Mouse (Mus musculus): ENCODE data around the gene Fbxw7.

The Fbxw7 gene

GRCm38 (mm10) chr3:84955011-84955775 lies 140.1 kb downstream of the Fbxw7 start:
- DNase-seq, result no peak

- DNase-seq, result no peak
These were observed 140.8 kb downstream of the Fbxw7 start for GRCm38 (mm10) chr3:84955857-84956256.

- DNase-seq, result no peak
These were observed 150.1 kb downstream of the Fbxw7 start for GRCm38 (mm10) chr3:84965156-84965555.

GRCm38 (mm10) chr3:84967364-84967763 lies 152.3 kb downstream of the Fbxw7 start:
- DNase-seq, result no peak

GRCm38 (mm10) chr3:84971561-84971960 lies 156.5 kb downstream of the Fbxw7 start:
- DNase-seq, result no peak

- DNase-seq, result no peak
These were observed 157.8 kb downstream of the Fbxw7 start for GRCm38 (mm10) chr3:84972881-84973280.

- DNase-seq, result no peak
These were observed 159.1 kb downstream of the Fbxw7 start for GRCm38 (mm10) chr3:84974193-84974592.

- no peak for DNase-seq
These were observed 163.6 kb downstream of the Fbxw7 start for GRCm38 (mm10) chr3:84978676-84979075.

GRCm38 (mm10) chr3:84980158-84980557 lies 165.1 kb downstream of the Fbxw7 start:
- DNase-seq, result no peak

GRCm38 (mm10) chr3:84982688-84983087 lies 167.6 kb downstream of the Fbxw7 start:
- DNase-seq, result no peak

- no peak for DNase-seq
These were observed 170.1 kb downstream of the Fbxw7 start for GRCm38 (mm10) chr3:84985121-84985625.

- DNase-seq, result no peak
These were observed 173.8 kb downstream of the Fbxw7 start for GRCm38 (mm10) chr3:84988880-84989279.

- DNase-seq, result no peak
These were observed 190.2 kb downstream of the Fbxw7 start for GRCm38 (mm10) chr3:85005257-85005656.

- DNase-seq, result no peak
These were observed 197.8 kb downstream of the Fbxw7 start for GRCm38 (mm10) chr3:85012889-85013288.

- no peak for DNase-seq
These were observed 200.6 kb downstream of the Fbxw7 start for GRCm38 (mm10) chr3:85015667-85016066.

GRCm38 (mm10) chr3:85020137-85020536 lies 205.1 kb downstream of the Fbxw7 start:
- DNase-seq, result no peak

GRCm38 (mm10) chr3:85021816-85022215 lies 206.7 kb downstream of the Fbxw7 start:
- DNase-seq, result no peak

GRCm38 (mm10) chr3:85022800-85023199 lies 207.7 kb downstream of the Fbxw7 start:
- DNase-seq, result no peak

- no peak for DNase-seq
These were observed 209.2 kb downstream of the Fbxw7 start for GRCm38 (mm10) chr3:85024237-85024636.

- DNase-seq, result no peak
These were observed 210.0 kb downstream of the Fbxw7 start for GRCm38 (mm10) chr3:85024817-85025705.

Data from lung, postnatal 4 days (tissue).